Mouse (Mus musculus) cortical plate, adult 2 months (tissue): ENCODE data around the gene Arhgap42. TPM values are rescaled to one million over a fixed set of nuclear protein-coding genes. Genes with fewer than 3 reads are reported as not detected.

Source experiments
- H3K27ac ChIP-seq: fragments of 200-500 bp; 2 replicates; pipeline ENCODE4 v1.5.1; 2012; ENCODE audit warnings: low read length, control low read depth, inconsistent platforms; ENCODE audit not compliant: insufficient read depth
- H3K4me1 ChIP-seq: fragments of 200-500 bp; 2 replicates; pipeline ENCODE4 v1.6.1; 2011; ENCODE audit warnings: low read length; ENCODE audit not compliant: control insufficient read depth, insufficient read depth
- H3K4me3 ChIP-seq: fragments of 200-500 bp; 2 replicates; pipeline ENCODE4 v1.5.1; 2011; ENCODE audit warnings: mild to moderate bottlenecking, low read length, control low read depth; ENCODE audit not compliant: insufficient read depth
- CTCF ChIP-seq: fragments of 200-500 bp; IDR thresholded peaks from 2 replicates; pipeline ENCODE4 v1.5.1; 2011; ENCODE audit warnings: mild to moderate bottlenecking, control low read depth, low read length; ENCODE audit not compliant: insufficient read depth; ENCODE audit errors: extremely low read depth
- POLR2A ChIP-seq: fragments of 200-500 bp; IDR thresholded peaks from 2 replicates; pipeline ENCODE4 v1.6.1; 2011; ENCODE audit warnings: mild to moderate bottlenecking, low read length, control low read depth; ENCODE audit not compliant: insufficient read depth; ENCODE audit errors: extremely low read depth
- polyA plus RNA-seq: library from polyadenylated mRNA; depleted of rRNA; stranded (reverse); fragments of >200 nt; gene quantifications from 2 replicates; pipeline ENCODE4 v1.2.3, GENCODE M21; 2012

Gene Arhgap42
- polyA plus RNA-seq, 1 experiment = 6.6 TPM

DNA sequence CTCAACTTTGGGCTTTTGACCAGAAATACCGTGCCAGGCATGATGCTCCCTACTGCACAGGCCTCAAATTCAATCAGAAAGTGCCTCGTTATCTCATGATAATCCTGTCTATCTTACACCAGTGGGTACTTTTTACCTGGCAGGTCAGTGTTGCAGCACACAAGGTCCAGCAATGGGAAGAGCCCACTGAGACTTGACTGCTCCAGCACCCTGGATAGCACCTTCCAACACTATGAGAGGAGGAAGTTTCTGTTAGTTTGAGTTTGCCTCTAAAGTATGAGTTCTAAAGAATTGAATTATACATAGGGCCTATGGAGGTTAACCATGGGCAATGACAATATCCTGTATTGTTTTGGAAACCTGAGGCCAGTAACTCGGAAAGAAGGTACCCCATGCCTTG, 256.6 kb downstream of the Arhgap42 start:
- Histone ChIP-seq H3K4me3 (no peak overlapping the region), H3K27ac (no peak overlapping the region), H3K4me1 (no peaks in the 10 kb centered on the region; the same call in 1 of the 2 replicates)
- TF ChIP-seq POLR2A (no peak), CTCF (no peak)

DNA sequence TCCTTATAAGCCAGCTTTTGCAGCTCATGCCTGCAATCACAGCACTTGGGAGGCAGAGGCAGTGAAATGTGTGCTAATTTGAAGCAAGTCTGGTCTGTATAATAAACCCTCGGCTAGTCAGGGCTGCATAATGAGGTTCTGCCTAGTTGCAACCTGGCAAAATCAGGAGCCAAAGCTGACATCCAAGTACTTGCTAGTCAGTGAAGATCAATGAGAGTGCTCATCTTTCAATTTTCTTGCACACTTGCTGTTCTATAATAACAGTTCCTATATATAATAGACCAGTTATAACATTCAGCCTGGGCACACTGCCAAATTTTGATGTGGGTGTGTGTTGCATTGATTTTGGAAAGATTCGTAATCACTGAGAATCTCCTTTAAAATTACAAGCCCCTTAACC, 261.1 kb downstream of the Arhgap42 start:
- no peak overlapping the region for H3K4me3 ChIP-seq
- TF ChIP-seq CTCF (no peak), POLR2A (no peak)

DNA sequence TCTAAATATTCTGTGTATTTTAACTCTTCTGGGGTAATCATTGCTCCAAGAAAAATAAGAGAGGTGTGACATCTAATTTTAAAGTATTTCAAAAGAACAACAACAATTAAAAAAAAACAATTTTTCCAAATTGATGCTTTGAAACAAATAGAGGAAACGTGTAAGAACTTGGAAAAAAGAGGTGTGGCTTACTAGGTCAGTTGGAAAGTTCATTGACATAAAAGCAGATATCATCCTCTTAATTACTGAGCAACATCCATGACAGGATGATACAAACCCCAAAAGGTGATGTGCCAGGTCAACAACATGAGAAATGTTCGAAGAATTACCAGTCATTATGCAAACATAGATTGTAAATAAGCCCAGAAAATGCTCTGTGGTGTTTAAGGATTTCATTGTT, 267.4 kb downstream of the Arhgap42 start, which contains the start of gene Gm16485:
TSS of gene Gm16485 (plus strand) at position 301 of the 400 bp plus-strand sequence.
- TF ChIP-seq POLR2A (no peak), CTCF (no peak)
- Histone ChIP-seq H3K4me1 (no peaks in the 10 kb centered on the region), H3K4me3 (no peak within 1 kb of the TSS), H3K27ac (no peak within 1 kb of the TSS)

More for the DNA sequence above, 261.1 kb downstream of the Arhgap42 start:
- no peak overlapping the region for H3K27ac ChIP-seq
- H3K4me1 ChIP-seq = no peaks in the 10 kb centered on the region; the same call in 1 of the 2 replicates

- Histone ChIP-seq H3K27ac (no peak overlapping the region), H3K4me1 (no peaks in the 10 kb centered on the region), H3K4me3 (no peak overlapping the region)
- TF ChIP-seq POLR2A (no peak), CTCF (no peak)
These were observed 268.7 kb downstream of the Arhgap42 start for GRCm38 (mm10) chr9:8970240-8970639.

- Histone ChIP-seq H3K4me1 (no peaks in the 10 kb centered on the region), H3K4me3 (no peak overlapping the region), H3K27ac (no peak overlapping the region)
- no peak for TF ChIP-seq POLR2A
- TF ChIP-seq CTCF = peak; percentile 61
These were observed 274.3 kb downstream of the Arhgap42 start for GRCm38 (mm10) chr9:8964512-8965133.

DNA sequence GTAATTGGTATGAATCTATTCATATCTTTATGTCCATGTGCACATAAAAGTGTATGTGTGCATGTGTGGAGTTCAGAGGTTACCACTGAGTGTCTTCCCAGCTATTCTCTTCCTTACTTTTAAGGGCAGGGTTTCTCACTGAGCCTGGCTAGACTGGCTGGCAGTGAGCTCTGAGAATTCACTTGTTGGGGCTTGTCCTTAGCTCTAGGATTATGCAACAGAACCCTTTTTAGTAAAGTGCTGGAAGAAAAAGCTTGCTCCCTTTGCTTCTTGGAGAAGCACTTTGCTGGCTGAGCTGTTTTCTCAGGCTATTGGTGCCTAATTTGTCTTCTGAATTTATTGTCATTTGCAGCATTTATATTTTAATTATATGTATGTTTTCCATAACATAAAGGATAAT, 285.6 kb downstream of the Arhgap42 start:
- Histone ChIP-seq H3K4me1 (no peaks in the 10 kb centered on the region), H3K4me3 (no peak overlapping the region), H3K27ac (no peak overlapping the region)
- TF ChIP-seq POLR2A (no peak), CTCF (no peak)
